Mouse (Mus musculus) kidney, adult 9 months (tissue): ENCODE measurements at regions not wholly inside any gene's neighbourhood (a gene's known extent, or its start where the extent isn't known, plus 50 kb on each side); places are given as distances from the start of the nearest gene placed in this dataset.

Experiments
- DNase-seq: peaks from one replicate; pipeline ENCODE4 v3.0.0; 2022

GRCm38 (mm10) chr16:54279275-54279674, 1018.5 kb downstream of the Zpld1 start:
- no peak for DNase-seq

DNA sequence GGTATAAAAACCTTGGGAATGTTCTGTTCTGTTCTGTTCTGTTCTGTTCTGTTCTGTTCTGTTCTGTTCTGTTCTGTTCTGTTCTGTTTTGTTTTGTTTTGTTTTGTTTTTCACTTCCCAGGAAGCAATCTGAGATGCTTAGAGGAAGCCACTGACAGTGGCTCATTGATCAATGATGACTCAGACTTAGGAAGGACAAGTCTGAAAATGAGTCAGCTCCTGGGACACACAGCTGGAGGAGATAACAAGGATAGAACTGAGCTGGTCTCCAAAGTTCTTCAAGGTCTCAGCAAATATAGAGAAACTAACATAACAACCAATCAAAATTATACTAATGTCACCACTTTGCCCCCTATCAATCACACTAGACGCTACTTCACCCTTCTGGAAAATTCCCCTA, 1033.9 kb downstream of the Zpld1 start:
- no peak for DNase-seq

DNA sequence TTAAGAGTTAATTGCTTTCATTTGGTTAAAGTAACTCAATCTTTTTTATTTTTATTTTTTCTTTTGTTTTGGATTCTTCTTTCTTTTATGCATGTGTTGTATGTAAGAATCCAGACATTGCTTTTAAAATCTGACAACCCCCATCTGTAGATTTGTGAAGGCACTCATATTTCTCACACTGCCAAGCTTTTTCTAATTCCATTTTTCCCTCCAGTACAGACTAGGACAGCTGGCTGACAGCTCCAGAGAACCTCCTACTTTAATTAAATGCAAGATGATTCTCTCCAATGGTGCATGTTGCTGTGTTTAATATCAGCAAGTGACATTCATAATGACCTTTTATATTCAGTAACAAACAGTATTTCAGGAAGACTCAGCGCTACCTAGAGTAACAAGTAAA, 1038.5 kb downstream of the Zpld1 start:
- DNase-seq: no peak

- no peak for DNase-seq
These were observed 1050.9 kb downstream of the Zpld1 start for GRCm38 (mm10) chr16:54246883-54247282.

DNA sequence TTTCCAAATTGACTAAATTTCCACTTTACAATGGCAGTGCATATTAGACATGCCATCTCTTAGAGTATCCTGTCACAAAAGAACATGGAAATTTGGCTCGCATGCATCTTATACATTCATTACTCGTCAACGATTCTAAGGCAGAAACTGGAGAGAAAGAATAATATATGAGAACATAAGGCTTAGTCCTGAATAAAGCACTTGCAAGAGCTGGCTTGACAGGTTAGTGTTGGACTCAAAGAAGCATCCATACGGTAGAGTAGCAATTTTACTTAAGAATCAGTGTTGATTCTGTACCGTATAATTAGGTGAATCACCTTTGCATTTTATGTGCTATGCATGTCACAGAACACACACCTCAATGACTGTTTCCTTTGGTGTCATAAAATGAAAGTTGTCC, 1051.4 kb downstream of the Zpld1 start:
- DNase-seq: no peak

DNA sequence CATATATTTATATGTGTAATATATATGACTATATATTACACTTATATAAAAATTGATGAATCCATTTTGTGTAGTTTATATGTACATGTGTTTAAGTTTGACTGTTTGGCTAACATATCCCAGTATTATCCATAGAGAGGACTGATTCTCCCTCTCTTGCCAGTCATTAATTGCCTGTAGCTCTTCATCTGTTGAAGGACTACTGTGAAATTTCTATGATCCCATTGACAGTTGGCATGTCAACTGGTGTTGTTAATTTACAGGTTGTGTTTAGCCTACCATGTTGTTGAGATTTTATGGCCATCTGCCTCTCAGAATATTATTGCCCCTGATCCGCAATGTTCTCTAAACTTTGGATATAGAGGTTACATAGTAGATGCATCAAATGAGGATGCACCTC, 1058.3 kb downstream of the Zpld1 start:
- no peak for DNase-seq

- DNase-seq: peak; percentile 1
These were observed 1068.2 kb downstream of the Zpld1 start for GRCm38 (mm10) chr16:54229445-54230208.

DNA sequence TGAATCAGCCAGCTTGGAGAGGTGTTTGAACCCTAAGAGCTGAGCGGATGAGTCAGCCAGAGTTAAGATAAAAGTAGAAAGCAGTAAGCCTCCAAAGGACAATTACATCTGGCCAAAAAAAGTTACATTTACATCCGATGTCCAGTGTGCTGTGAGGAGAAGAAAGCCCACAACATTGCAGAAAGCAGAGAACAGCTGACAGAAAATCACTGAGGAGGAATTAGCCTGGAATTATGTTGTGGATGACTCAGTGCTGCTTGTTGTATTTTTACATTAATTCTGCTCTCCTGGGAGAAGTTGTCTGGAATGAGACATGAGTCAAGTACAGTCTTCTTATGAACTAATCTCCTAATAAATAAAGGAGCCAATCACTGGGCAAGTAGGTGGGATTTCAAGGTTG, 1071.6 kb downstream of the Zpld1 start:
- no peak for DNase-seq

DNA sequence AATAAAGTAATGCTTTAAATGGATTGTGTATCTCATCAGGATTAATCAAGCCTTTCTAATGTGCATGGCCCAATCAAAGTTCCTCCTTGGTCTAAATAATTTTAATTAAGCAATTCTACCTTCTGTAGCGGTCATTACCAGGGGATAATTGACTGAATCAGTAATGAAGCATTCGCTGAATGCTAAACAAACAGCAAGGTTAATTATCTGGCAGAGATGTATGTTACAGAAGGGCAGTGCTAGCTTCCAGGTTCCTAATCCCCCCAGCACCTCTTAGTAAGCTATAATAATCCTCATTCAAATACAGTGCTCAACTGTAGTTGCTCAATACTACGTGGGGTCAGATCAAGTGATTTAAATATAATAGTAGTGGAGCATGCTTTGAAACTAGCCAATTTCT, 1102.6 kb downstream of the Zpld1 start:
- DNase-seq: no peak

DNA sequence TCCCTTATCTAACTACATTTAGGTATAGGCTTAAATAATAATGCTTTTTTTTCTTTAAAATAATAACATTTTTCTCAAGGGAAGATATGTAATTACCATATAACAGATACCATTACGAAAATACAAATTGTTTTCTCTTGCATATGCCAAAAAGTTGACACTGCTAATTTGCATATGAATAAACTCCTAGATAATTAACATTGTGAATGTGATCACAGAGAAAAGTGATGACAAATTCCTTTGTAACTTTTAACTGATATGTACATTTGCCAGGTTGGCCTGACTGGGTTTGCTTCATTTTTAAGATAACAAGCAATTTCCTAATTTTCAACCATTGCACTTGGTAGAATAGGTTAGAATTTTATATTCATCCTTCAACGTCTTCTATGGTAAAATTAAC, 1103.1 kb downstream of the Zpld1 start:
- DNase-seq: no peak
